Mouse (Mus musculus): ENCODE measurements around the gene Mettl16. TPM values are rescaled to one million over a fixed set of nuclear protein-coding genes. Genes with fewer than 3 reads are reported as not detected.

Gene Mettl16
- polyA plus RNA-seq, 1 experiment from 2014 or later, result 62.2 TPM

GRCm38 (mm10) chr11:74833536-74834358 is 63.1 kb downstream of the Mettl16 start:
- Histone ChIP-seq H3K9ac (no peak overlapping the region), H3K36me3 (0 out of 2 replicates have a peak, but pooled peaks cover 5% of the 10 kb centered on the region), H3K4me1 (peaks cover 50% of the 10 kb centered on the region), H3K4me3 (no peak overlapping the region), H3K4me2 (replicated peaks) (peak overlapping the region; percentile 82), H3K27me3 (no peaks in the 10 kb centered on the region), H3K27ac (peak overlapping the region; percentile 47; the same call in 1 of the 2 replicates), H3K9me3 (no peaks in the 10 kb centered on the region)
- ATAC-seq (ENCODE audit: insufficient number of reproducible peaks, insufficient read depth, low FRiP score, low TSS enrichment), result no peak
- WGBS, result 88% methylated on average over 8 of the region's 8 CpGs

GRCm38 (mm10) chr11:74834359-74834638 is 63.7 kb downstream of the Mettl16 start:
- Histone ChIP-seq H3K27ac (peak overlapping the region; percentile 47; the same call in 1 of the 2 replicates), H3K36me3 (0 out of 2 replicates have a peak, but pooled peaks cover 5% of the 10 kb centered on the region), H3K9ac (no peak overlapping the region), H3K4me1 (peaks cover 52% of the 10 kb centered on the region), H3K4me3 (no peak overlapping the region), H3K27me3 (no peaks in the 10 kb centered on the region), H3K9me3 (no peaks in the 10 kb centered on the region), H3K4me2 (replicated peaks) (no peak overlapping the region)
- ATAC-seq (ENCODE audit: insufficient number of reproducible peaks, insufficient read depth, low FRiP score, low TSS enrichment), result no peak
- 69% methylated on average over 1 of the region's 1 CpGs for WGBS

- H3K27ac ChIP-seq, result 0 out of 2 replicates have a peak overlapping the region, but pooled peaks have one; percentile 47
- H3K36me3 ChIP-seq, result 0 out of 2 replicates have a peak, but pooled peaks cover 5% of the 10 kb centered on the region
- H3K9ac ChIP-seq, result no peak overlapping the region
- H3K4me3 ChIP-seq, result no peak overlapping the region
- H3K27me3 ChIP-seq, result no peaks in the 10 kb centered on the region
- no peaks in the 10 kb centered on the region for H3K9me3 ChIP-seq
- H3K4me1 ChIP-seq, result peaks cover 52% of the 10 kb centered on the region
- H3K4me2 ChIP-seq (replicated peaks), result no peak overlapping the region
- 50% methylated on average over 5 of the region's 5 CpGs for WGBS
- ATAC-seq (ENCODE audit: insufficient number of reproducible peaks, insufficient read depth, low FRiP score, low TSS enrichment), result no peak
These were observed 64.1 kb downstream of the Mettl16 start for GRCm38 (mm10) chr11:74834650-74835277.

- WGBS, result 85% methylated on average over 6 of the region's 6 CpGs
- H3K4me3 ChIP-seq, result no peak overlapping the region
- H3K4me1 ChIP-seq, result peaks cover 52% of the 10 kb centered on the region
- H3K4me2 ChIP-seq (replicated peaks), result no peak overlapping the region
- 0 out of 2 replicates have a peak, but pooled peaks cover 9% of the 10 kb centered on the region for H3K36me3 ChIP-seq
- no peak for ATAC-seq (ENCODE audit: insufficient number of reproducible peaks, insufficient read depth, low FRiP score, low TSS enrichment)
- no peaks in the 10 kb centered on the region for H3K9me3 ChIP-seq
- no peak overlapping the region for H3K9ac ChIP-seq
- no peaks in the 10 kb centered on the region for H3K27me3 ChIP-seq
- no peak overlapping the region for H3K27ac ChIP-seq
These were observed 65.1 kb downstream of the Mettl16 start for GRCm38 (mm10) chr11:74835593-74836224.

- H3K27me3 ChIP-seq, result no peaks in the 10 kb centered on the region
- H3K36me3 ChIP-seq, result 0 out of 2 replicates have a peak, but pooled peaks cover 9% of the 10 kb centered on the region
- no peak overlapping the region for H3K4me3 ChIP-seq
- no peak for ATAC-seq (ENCODE audit: insufficient number of reproducible peaks, insufficient read depth, low FRiP score, low TSS enrichment)
- H3K4me2 ChIP-seq (replicated peaks), result no peak overlapping the region
- no peak overlapping the region for H3K27ac ChIP-seq
- no peak overlapping the region for H3K9ac ChIP-seq
- H3K9me3 ChIP-seq, result no peaks in the 10 kb centered on the region
- peaks cover 52% of the 10 kb centered on the region for H3K4me1 ChIP-seq
- WGBS, result 88% methylated on average over 22 of the region's 22 CpGs
These were observed 65.8 kb downstream of the Mettl16 start for GRCm38 (mm10) chr11:74836225-74837055.

- ATAC-seq (ENCODE audit: insufficient number of reproducible peaks, insufficient read depth, low FRiP score, low TSS enrichment), result no peak
- WGBS, result 47% methylated on average over 16 of the region's 16 CpGs
- peaks cover 52% of the 10 kb centered on the region for H3K4me1 ChIP-seq
These were observed 66.5 kb downstream of the Mettl16 start for GRCm38 (mm10) chr11:74837056-74837693.

GRCm38 (mm10) chr11:74837694-74838431 is 67.2 kb downstream of the Mettl16 start:
- peak; percentile 59 for ATAC-seq (ENCODE audit: insufficient number of reproducible peaks, insufficient read depth, low FRiP score, low TSS enrichment)

More at GRCm38 (mm10) chr11:74837056-74837693, 66.5 kb downstream of the Mettl16 start:
- Histone ChIP-seq H3K9ac (peak overlapping the region; percentile 52), H3K4me2 (replicated peaks) (peak overlapping the region; percentile 69), H3K36me3 (peaks cover 15% of the 10 kb centered on the region), H3K27me3 (no peaks in the 10 kb centered on the region), H3K27ac (peak overlapping the region; percentile 90), H3K4me3 (peak overlapping the region; percentile 54), H3K9me3 (no peaks in the 10 kb centered on the region)

GRCm38 (mm10) chr11:74838441-74838840 is 67.8 kb downstream of the Mettl16 start:
- peaks cover 47% of the 10 kb centered on the region for H3K4me1 ChIP-seq
- ATAC-seq (ENCODE audit: insufficient number of reproducible peaks, insufficient read depth, low FRiP score, low TSS enrichment), result peak; percentile 49

More at GRCm38 (mm10) chr11:74837694-74838431, 67.2 kb downstream of the Mettl16 start:
- H3K27me3 ChIP-seq, result no peaks in the 10 kb centered on the region
- H3K9ac ChIP-seq, result peak overlapping the region; percentile 52
- WGBS, result under 1% methylated on average over 54 of the region's 54 CpGs
- H3K9me3 ChIP-seq, result no peaks in the 10 kb centered on the region
- H3K4me3 ChIP-seq, result peak overlapping the region; percentile 54
- H3K36me3 ChIP-seq, result peaks cover 22% of the 10 kb centered on the region
- H3K4me1 ChIP-seq, result peaks cover 49% of the 10 kb centered on the region
- peak overlapping the region; percentile 90 for H3K27ac ChIP-seq
- peak overlapping the region; percentile 69 for H3K4me2 ChIP-seq (replicated peaks)

GRCm38 (mm10) chr11:74838971-74839370 is 68.3 kb downstream of the Mettl16 start:
- Histone ChIP-seq H3K27ac (peak overlapping the region; percentile 38; the same call in 1 of the 2 replicates), H3K36me3 (peaks cover 33% of the 10 kb centered on the region), H3K4me1 (peaks cover 42% of the 10 kb centered on the region), H3K9ac (no peak overlapping the region), H3K4me3 (no peak overlapping the region; the same call in 1 of the 2 replicates), H3K27me3 (no peaks in the 10 kb centered on the region), H3K9me3 (no peaks in the 10 kb centered on the region), H3K4me2 (replicated peaks) (peak overlapping the region; percentile 69)
- WGBS, result 46% methylated on average over 6 of the region's 6 CpGs
- no peak for ATAC-seq (ENCODE audit: insufficient number of reproducible peaks, insufficient read depth, low FRiP score, low TSS enrichment)

More at GRCm38 (mm10) chr11:74838441-74838840, 67.8 kb downstream of the Mettl16 start:
- H3K4me2 ChIP-seq (replicated peaks), result peak overlapping the region; percentile 69
- H3K27me3 ChIP-seq, result no peaks in the 10 kb centered on the region
- H3K36me3 ChIP-seq, result peaks cover 28% of the 10 kb centered on the region
- peak overlapping the region; percentile 54 for H3K4me3 ChIP-seq
- no peaks in the 10 kb centered on the region for H3K9me3 ChIP-seq
- H3K27ac ChIP-seq, result peak overlapping the region; percentile 90
- H3K9ac ChIP-seq, result peak overlapping the region; percentile 52
- under 1% methylated on average over 35 of the region's 35 CpGs for WGBS

Data from embryonic facial prominence, embryonic 12.5 days (tissue).